Comparison of ENCODE assay signal across 21 mouse cellular contexts in genomic region chr10:123398136-123398535, GRCm38 (mm10).
A peak's percentile ranks its signal among the peaks of the same experiment; 100 is the strongest.
DNase-seq lines count a peak whose midpoint lies in the region; ATAC-seq and TF ChIP-seq lines count a peak whose summit lies in the region.
"Had no signal": no experiment of that assay in that cellular context is flagged by ENCODE, and none has a peak within 500 bp of the region (broad histone marks: within the 10 kb centered on the region; RNA-seq: fewer than 3 reads in every experiment).

No protein-coding gene starts in this region.

- no peaks in the 10 kb centered on the region for H3K4me1 ChIP-seq in kidney, adult 2 months (ENCODE audit: control insufficient read depth, insufficient read depth, low read length)
- no peaks in the 10 kb centered on the region for H3K4me1 ChIP-seq in kidney, embryonic 15.5 days
- H3K4me1 ChIP-seq: limb, embryonic 12.5 days had no signal

- H3K9ac ChIP-seq in kidney, embryonic 15.5 days = no peak overlapping the region
- H3K9ac ChIP-seq: hindbrain, embryonic 15.5 days; limb, embryonic 12.5 days had no signal

- no peak overlapping the region for H3K27ac ChIP-seq in kidney, adult 2 months (ENCODE audit: insufficient read depth, low read depth, low read length)
- no peak overlapping the region for H3K27ac ChIP-seq in kidney, embryonic 15.5 days
- H3K27ac ChIP-seq: gastrocnemius, adult 2 months; hindbrain, embryonic 15.5 days; limb, embryonic 12.5 days; stomach, postnatal 0 days had no signal

- TF ChIP-seq POLR2A in kidney, adult 2 months (IDR thresholded peaks at IDR 0.05; ENCODE audit: low read depth, low read length) = no peak

- H3K4me2 ChIP-seq in kidney, embryonic 15.5 days = no peak overlapping the region
- H3K4me2 ChIP-seq: hindbrain, embryonic 15.5 days; limb, embryonic 12.5 days; liver, embryonic 11.5 days had no signal

- WGBS in kidney, adult 2 months = 31% methylated on average over 6 of the region's 6 CpGs
- WGBS in kidney, embryonic 15.5 days = 51% methylated on average over 6 of the region's 6 CpGs

- no peaks in the 10 kb centered on the region for H3K36me3 ChIP-seq in kidney, adult 2 months (ENCODE audit: control insufficient read depth, insufficient read depth, low read length)
- H3K36me3 ChIP-seq in kidney, embryonic 15.5 days = no peaks in the 10 kb centered on the region
- H3K36me3 ChIP-seq: hindbrain, embryonic 15.5 days; limb, embryonic 12.5 days had no signal

- no peak overlapping the region for H3K4me3 ChIP-seq in kidney, adult 2 months (ENCODE audit: insufficient read depth, low read depth, low read length)
- no peak overlapping the region for H3K4me3 ChIP-seq in kidney, embryonic 15.5 days (replicated peaks)
- H3K4me3 ChIP-seq: gastrocnemius, adult 2 months; hindbrain, embryonic 15.5 days; limb, embryonic 12.5 days had no signal

- peak; percentile 78 for DNase-seq in kidney, adult 2 months
- peak; percentile 30 for DNase-seq in Muller cell, postnatal 12 days (ENCODE audit: inconsistent ontology term)
- DNase-seq in brain, adult 2 months (ENCODE audit: low read depth, low spot score) = peak; percentile 43
- DNase-seq in kidney, postnatal 14 days = peak; percentile 16
- DNase-seq in embryo, embryonic 10 days (ENCODE audit: low spot score) = no peak
- no peak for DNase-seq in retina, embryonic 14.5 days (ENCODE audit: low spot score)
- DNase-seq: adrenal gland, adult 8-10 months; cerebellum, adult 8-10 months; cerebellum, postnatal 36 days; gastrocnemius, adult 2 months; lung, adult 18-20 months; lung, postnatal 14 days; right cerebral cortex, postnatal 14 days; thymus, adult 2 months; thymus, postnatal 4 days had no signal

- no peaks in the 10 kb centered on the region for H3K9me3 ChIP-seq in kidney, embryonic 15.5 days (replicated peaks)
- H3K9me3 ChIP-seq: hindbrain, embryonic 15.5 days; limb, embryonic 12.5 days had no signal

- no peak for TF ChIP-seq CTCF in kidney, adult 2 months (conservative IDR thresholded peaks at IDR 0.05; ENCODE audit: insufficient read depth, insufficient read length, low read depth, low read length)

- ATAC-seq in kidney, embryonic 15.5 days (replicated peaks; ENCODE audit: low FRiP score) = no peak
- ATAC-seq: activated CD4-positive, CD25-positive, alpha-beta regulatory T cell, adult 4 months had no signal

- no peaks in the 10 kb centered on the region for H3K27me3 ChIP-seq in kidney, adult 2 months (replicated peaks; ENCODE audit: control insufficient read depth, insufficient read depth, low read length)
- H3K27me3 ChIP-seq in kidney, embryonic 15.5 days = no peaks in the 10 kb centered on the region
- H3K27me3 ChIP-seq: hindbrain, embryonic 15.5 days; limb, embryonic 12.5 days had no signal

Comparison
In these comparisons a context has a peak if more than half of its experiments do, and no peak if none do; other contexts are left out.
1. DNase-seq: peak in kidney, adult 2 months (single experiment), Muller cell, postnatal 12 days (single experiment), brain, adult 2 months (single experiment) and kidney, postnatal 14 days (single experiment); none in embryo, embryonic 10 days (single experiment) and retina, embryonic 14.5 days (single experiment).